Comparison of ENCODE assay signal across 8 mouse cellular contexts in the genomic region with DNA sequence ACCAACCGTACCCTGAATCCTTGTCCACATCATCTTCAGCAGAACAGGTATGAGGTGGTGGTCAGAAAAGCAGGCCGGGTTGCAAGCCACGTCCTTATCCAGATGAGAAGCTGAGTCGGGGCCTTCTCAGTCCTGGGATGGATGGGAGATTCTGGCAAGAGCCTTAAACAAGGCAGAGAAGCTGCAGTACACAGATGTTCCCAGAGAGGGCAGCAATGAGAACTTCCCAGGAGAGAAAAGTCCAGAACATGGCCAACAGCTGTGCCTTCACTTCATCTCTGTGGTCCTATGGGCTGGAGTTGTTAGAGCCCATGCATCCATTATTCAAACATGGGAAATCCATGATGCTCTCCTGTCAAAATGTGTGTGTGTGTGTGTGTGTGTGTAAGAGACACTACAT. TPM values are rescaled to one million over a fixed set of nuclear protein-coding genes. Genes with fewer than 3 reads are reported as not detected.
DNase-seq lines count a peak whose midpoint lies in the region.

No protein-coding gene starts in this region.

- peak; percentile 36 for DNase-seq in gastrocnemius, adult 18-20 months (ENCODE audit: low spot score)
- DNase-seq in gastrocnemius, postnatal 25 days: no peak
- DNase-seq in 3T3-L1 (ENCODE audit: low read depth, low spot score): peak; percentile 64
- DNase-seq in ZHBTc4 (ENCODE audit: low read depth, low spot score): peak; percentile 89
- DNase-seq in embryo, embryonic 11 days: peak; percentile 71
- peak; percentile 59 for DNase-seq in kidney, postnatal 14 days
- DNase-seq in lung, postnatal 36 days: peak; percentile 82
- DNase-seq in spleen, postnatal 36 days (ENCODE audit: low spot score in 2 of 2): peak; percentile 36 to 52

RNA-seq across cellular contexts. Expression of a gene that starts 39.2 kb away (rescaled TPM):
- total RNA-seq in gastrocnemius, adult 18-20 months (2021): 1 to 10 TPM; 1.6 to 1.7 TPM
- total RNA-seq in gastrocnemius, postnatal 25 days (2021): 1 to 10 TPM; 1.8 to 2.9 TPM
